Mouse (Mus musculus) heart, embryonic 10.5 days (tissue): Measurements from ENCODE around the gene Fgfr2. TPM values are rescaled to one million over a fixed set of nuclear protein-coding genes. Genes with fewer than 3 reads are reported as not detected.

Source experiments
- DNase-seq: peaks from one replicate; pipeline ENCODE4 v3.0.0-alpha.2; 2017; ENCODE audit warnings: low spot score
- H3K27ac ChIP-seq: fragments of 300-500 bp; sonication (generic); 2 replicates; pipeline ENCODE4 v1.5.1; 2016; ENCODE audit warnings: mild to moderate bottlenecking
- H3K27me3 ChIP-seq: fragments of 300-500 bp; sonication (generic); 2 replicates; pipeline ENCODE4 v1.6.1; 2016; ENCODE audit warnings: mild to moderate bottlenecking; ENCODE audit not compliant: poor library complexity, insufficient read depth, severe bottlenecking
- H3K36me3 ChIP-seq: fragments of 300-500 bp; sonication (generic); 2 replicates; pipeline ENCODE4 v1.6.1; 2016; ENCODE audit warnings: mild to moderate bottlenecking, moderate library complexity
- H3K4me1 ChIP-seq: fragments of 300-500 bp; sonication (generic); 2 replicates; pipeline ENCODE4 v1.6.1; 2016; ENCODE audit warnings: mild to moderate bottlenecking
- H3K4me3 ChIP-seq: fragments of 300-500 bp; sonication (generic); 2 replicates; pipeline ENCODE4 v1.5.1; 2016; ENCODE audit warnings: mild to moderate bottlenecking, moderate library complexity
- H3K9me3 ChIP-seq: fragments of 300-500 bp; sonication (generic); 2 replicates; pipeline ENCODE4 v1.6.1; 2016; ENCODE audit warnings: mild to moderate bottlenecking, moderate library complexity
- WGBS: fragments of 180-500 bp; shearing (Covaris S2); methylation state at CpG from one replicate; pipeline ENCODE4 v1.1.7; 2016; 5-methylcytosine and 5-hydroxymethylcytosine counted together
- polyA plus RNA-seq: library from polyadenylated mRNA; unstranded; fragments of >200 nt; fragmentation: Nextera tagmentation; extraction: Ambion mirVana; gene quantifications from 2 replicates; pipeline ENCODE4 v1.2.1, GENCODE M21; 2016

The Fgfr2 gene
- polyA plus RNA-seq, 1 experiment from 2014 or later = 46.6 TPM

- H3K27ac ChIP-seq = no peak overlapping the region
- no peak for DNase-seq
- H3K4me3 ChIP-seq = no peak overlapping the region
- peaks cover 7% of the 10 kb centered on the region; the same call in 1 of the 2 replicates for H3K4me1 ChIP-seq
- H3K9me3 ChIP-seq = no peaks in the 10 kb centered on the region
- H3K36me3 ChIP-seq = no peaks in the 10 kb centered on the region
- 48% methylated on average over 8 of the region's 8 CpGs for WGBS
- peaks cover 5% of the 10 kb centered on the region; the same call in 1 of the 2 replicates for H3K27me3 ChIP-seq
Measured at GRCm38 (mm10) chr7:132356185-132356584, 767.0 kb downstream of the Fgfr2 start.

GRCm38 (mm10) chr7:132355767-132356166 is 767.4 kb downstream of the Fgfr2 start:
- WGBS = 73% methylated on average over 6 of the region's 6 CpGs
- Histone ChIP-seq H3K4me1 (peaks cover 7% of the 10 kb centered on the region; the same call in 1 of the 2 replicates), H3K36me3 (no peaks in the 10 kb centered on the region), H3K9me3 (no peaks in the 10 kb centered on the region), H3K4me3 (no peak overlapping the region), H3K27me3 (peaks cover 5% of the 10 kb centered on the region; the same call in 1 of the 2 replicates), H3K27ac (no peak overlapping the region)
- no peak for DNase-seq

GRCm38 (mm10) chr7:132349075-132349572 is 774.0 kb downstream of the Fgfr2 start:
- WGBS = 70% methylated on average over 6 of the region's 6 CpGs
- H3K27ac ChIP-seq = no peak overlapping the region
- no peak for DNase-seq
- H3K36me3 ChIP-seq = no peaks in the 10 kb centered on the region
- no peaks in the 10 kb centered on the region for H3K9me3 ChIP-seq
- peaks cover 10% of the 10 kb centered on the region; the same call in 1 of the 2 replicates for H3K4me1 ChIP-seq
- H3K4me3 ChIP-seq = no peak overlapping the region
- H3K27me3 ChIP-seq = no peaks in the 10 kb centered on the region; the same call in 1 of the 2 replicates

DNA sequence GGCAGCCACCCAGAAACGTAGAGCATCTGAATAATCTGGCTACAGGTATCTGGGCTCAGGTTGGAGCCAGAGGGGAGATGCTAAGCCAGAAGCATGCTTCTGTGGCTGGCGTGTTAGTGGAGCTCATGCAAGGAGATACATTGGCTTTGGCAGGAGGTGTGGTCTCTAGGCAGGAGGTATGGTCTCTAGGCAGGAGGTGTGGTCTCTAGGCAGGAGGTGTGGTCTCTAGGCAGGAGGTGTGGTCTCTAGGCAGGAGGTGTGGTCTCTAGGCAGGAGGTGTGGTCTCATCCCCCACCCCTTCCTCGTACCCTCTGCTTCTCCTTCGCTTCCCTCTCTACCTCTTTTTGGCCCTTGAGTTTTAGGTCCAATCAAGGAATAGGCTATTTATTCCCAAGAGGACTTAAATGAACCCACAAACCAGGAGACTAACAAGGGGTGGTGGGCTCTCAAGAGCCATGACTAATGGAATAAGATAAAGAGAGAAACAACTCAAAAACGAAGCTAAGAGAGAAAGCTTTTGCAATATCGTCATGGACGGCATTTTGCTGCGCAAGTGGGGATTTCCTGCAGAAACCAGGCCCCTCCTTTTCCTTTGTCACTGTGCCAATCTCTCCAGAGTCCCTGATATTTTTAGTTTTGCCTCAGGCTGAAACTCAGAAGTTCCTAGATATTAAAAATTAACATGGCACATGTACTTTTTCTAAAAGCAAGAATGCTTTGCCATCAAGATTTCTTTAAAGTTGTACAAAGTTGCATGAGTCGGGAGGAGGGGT is 775.7 kb downstream of the Fgfr2 start:
- Histone ChIP-seq H3K4me1 (peaks cover 10% of the 10 kb centered on the region; the same call in 1 of the 2 replicates), H3K36me3 (no peaks in the 10 kb centered on the region), H3K27ac (no peak overlapping the region), H3K9me3 (no peaks in the 10 kb centered on the region), H3K4me3 (no peak overlapping the region), H3K27me3 (no peaks in the 10 kb centered on the region; the same call in 1 of the 2 replicates)
- WGBS = 78% methylated on average over 9 of the region's 9 CpGs
- no peak for DNase-seq

- 69% methylated on average over 5 of the region's 5 CpGs for WGBS
- H3K4me3 ChIP-seq = no peak overlapping the region
- no peaks in the 10 kb centered on the region; the same call in 1 of the 2 replicates for H3K27me3 ChIP-seq
Measured at GRCm38 (mm10) chr7:132345526-132346070, 777.6 kb downstream of the Fgfr2 start.

GRCm38 (mm10) chr7:132344606-132345005 is 778.5 kb downstream of the Fgfr2 start:
- WGBS = 37% methylated on average over 4 of the region's 4 CpGs

More at GRCm38 (mm10) chr7:132345526-132346070, 777.6 kb downstream of the Fgfr2 start:
- no peak for DNase-seq
- Histone ChIP-seq H3K27ac (peak overlapping the region; percentile 36; the same call in 1 of the 2 replicates), H3K36me3 (no peaks in the 10 kb centered on the region), H3K9me3 (no peaks in the 10 kb centered on the region), H3K4me1 (peaks cover 10% of the 10 kb centered on the region; the same call in 1 of the 2 replicates)

GRCm38 (mm10) chr7:132343900-132344299 is 779.2 kb downstream of the Fgfr2 start:
- DNase-seq = no peak
- no peaks in the 10 kb centered on the region for H3K9me3 ChIP-seq
- H3K36me3 ChIP-seq = no peaks in the 10 kb centered on the region
- H3K27me3 ChIP-seq = no peaks in the 10 kb centered on the region
- 75% methylated on average over 2 of the region's 2 CpGs for WGBS
- no peak overlapping the region for H3K27ac ChIP-seq
- peaks cover 21% of the 10 kb centered on the region; the same call in 1 of the 2 replicates for H3K4me1 ChIP-seq
- no peak overlapping the region for H3K4me3 ChIP-seq

More at GRCm38 (mm10) chr7:132344606-132345005, 778.5 kb downstream of the Fgfr2 start:
- Histone ChIP-seq H3K27ac (no peak overlapping the region), H3K36me3 (no peaks in the 10 kb centered on the region), H3K4me1 (peaks cover 14% of the 10 kb centered on the region; the same call in 1 of the 2 replicates), H3K27me3 (no peaks in the 10 kb centered on the region; the same call in 1 of the 2 replicates), H3K9me3 (no peaks in the 10 kb centered on the region), H3K4me3 (no peak overlapping the region)
- DNase-seq = no peak

- Histone ChIP-seq H3K27ac (no peak overlapping the region), H3K36me3 (no peaks in the 10 kb centered on the region), H3K4me3 (no peak overlapping the region), H3K9me3 (no peaks in the 10 kb centered on the region), H3K27me3 (no peaks in the 10 kb centered on the region), H3K4me1 (peaks cover 24% of the 10 kb centered on the region; the same call in 1 of the 2 replicates)
- no peak for DNase-seq
- 66% methylated on average over 2 of the region's 2 CpGs for WGBS
Measured at GRCm38 (mm10) chr7:132343146-132343545, 780.0 kb downstream of the Fgfr2 start.

GRCm38 (mm10) chr7:132339041-132339839 is 783.9 kb downstream of the Fgfr2 start:
- 61% methylated on average over 14 of the region's 14 CpGs for WGBS
- Histone ChIP-seq H3K4me3 (no peak overlapping the region), H3K36me3 (no peaks in the 10 kb centered on the region), H3K4me1 (peaks cover 26% of the 10 kb centered on the region), H3K9me3 (no peaks in the 10 kb centered on the region), H3K27ac (peak overlapping the region; percentile 47), H3K27me3 (peaks cover 7% of the 10 kb centered on the region; the same call in 1 of the 2 replicates)
- no peak for DNase-seq

- peaks cover 7% of the 10 kb centered on the region; the same call in 1 of the 2 replicates for H3K27me3 ChIP-seq
Measured at GRCm38 (mm10) chr7:132338350-132338749, 784.8 kb downstream of the Fgfr2 start.

DNA sequence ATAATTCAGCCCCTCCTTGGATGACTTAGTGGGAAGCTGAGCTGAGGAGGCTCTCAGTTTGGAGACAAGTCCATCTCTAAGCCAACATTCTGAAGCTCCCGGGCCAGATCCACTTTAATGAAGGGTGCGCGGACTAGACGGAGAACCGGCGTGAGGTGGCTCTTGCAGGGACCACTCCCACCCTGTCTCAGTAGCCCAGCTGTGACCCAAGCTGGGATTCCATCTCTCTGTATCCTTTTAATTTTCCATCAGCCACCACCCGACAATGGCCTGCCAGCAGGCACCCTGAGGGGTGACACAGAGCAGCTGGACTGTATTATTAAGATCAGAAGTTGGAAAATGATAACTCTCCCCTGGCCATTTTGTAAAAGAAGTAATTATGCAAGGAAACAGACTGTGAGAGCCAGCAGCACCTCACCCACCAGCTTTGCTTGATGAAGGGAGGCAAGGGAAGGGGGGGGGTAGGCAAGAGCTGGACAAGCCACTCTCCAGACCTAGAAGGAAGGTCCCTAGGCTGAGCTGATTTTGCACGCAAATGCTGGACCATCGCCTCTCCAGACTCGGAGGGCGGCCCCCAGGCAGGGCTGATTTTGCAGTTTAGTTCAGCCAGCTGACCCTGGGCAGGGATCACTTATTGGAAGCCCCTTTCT is 785.8 kb downstream of the Fgfr2 start:
- Histone ChIP-seq H3K27me3 (peaks cover 7% of the 10 kb centered on the region; the same call in 1 of the 2 replicates), H3K27ac (peak overlapping the region; percentile 42; the same call in 1 of the 2 replicates), H3K4me1 (peaks cover 26% of the 10 kb centered on the region), H3K9me3 (no peaks in the 10 kb centered on the region), H3K4me3 (no peak overlapping the region), H3K36me3 (no peaks in the 10 kb centered on the region)
- DNase-seq = no peak
- 81% methylated on average over 11 of the region's 11 CpGs for WGBS

More at GRCm38 (mm10) chr7:132338350-132338749, 784.8 kb downstream of the Fgfr2 start:
- no peaks in the 10 kb centered on the region for H3K36me3 ChIP-seq
- no peak overlapping the region for H3K4me3 ChIP-seq
- peak overlapping the region; percentile 47; the same call in 1 of the 2 replicates for H3K27ac ChIP-seq
- H3K4me1 ChIP-seq = peaks cover 26% of the 10 kb centered on the region
- DNase-seq = no peak
- 60% methylated on average over 6 of the region's 6 CpGs for WGBS
- H3K9me3 ChIP-seq = no peaks in the 10 kb centered on the region

DNA sequence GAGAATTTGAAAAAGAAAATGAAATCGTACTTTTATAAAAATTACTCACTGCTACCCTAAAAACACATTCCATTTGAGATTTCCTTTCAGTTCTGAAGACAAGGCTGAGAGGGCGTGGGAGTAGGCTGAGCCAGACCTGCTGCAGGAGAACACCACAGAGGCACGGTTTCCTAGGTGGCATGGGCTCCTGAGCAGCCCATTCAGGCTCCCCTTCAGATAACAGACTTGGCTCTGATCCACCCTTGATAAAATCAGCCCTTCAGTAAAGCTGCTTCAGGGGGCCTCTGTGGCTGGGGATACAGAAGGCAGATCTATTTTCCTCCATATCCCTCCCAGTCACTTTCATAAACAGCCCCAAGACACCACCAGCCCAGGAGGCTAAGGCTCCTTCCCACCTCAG is 786.4 kb downstream of the Fgfr2 start:
- no peak for DNase-seq
- Histone ChIP-seq H3K27ac (peak overlapping the region; percentile 42; the same call in 1 of the 2 replicates), H3K4me1 (peaks cover 26% of the 10 kb centered on the region), H3K36me3 (no peaks in the 10 kb centered on the region), H3K4me3 (no peak overlapping the region), H3K27me3 (peaks cover 7% of the 10 kb centered on the region; the same call in 1 of the 2 replicates), H3K9me3 (no peaks in the 10 kb centered on the region)
- 54% methylated on average over 3 of the region's 3 CpGs for WGBS
